Mouse (Mus musculus): ENCODE data around the gene Emid1.

The Emid1 gene

DNA sequence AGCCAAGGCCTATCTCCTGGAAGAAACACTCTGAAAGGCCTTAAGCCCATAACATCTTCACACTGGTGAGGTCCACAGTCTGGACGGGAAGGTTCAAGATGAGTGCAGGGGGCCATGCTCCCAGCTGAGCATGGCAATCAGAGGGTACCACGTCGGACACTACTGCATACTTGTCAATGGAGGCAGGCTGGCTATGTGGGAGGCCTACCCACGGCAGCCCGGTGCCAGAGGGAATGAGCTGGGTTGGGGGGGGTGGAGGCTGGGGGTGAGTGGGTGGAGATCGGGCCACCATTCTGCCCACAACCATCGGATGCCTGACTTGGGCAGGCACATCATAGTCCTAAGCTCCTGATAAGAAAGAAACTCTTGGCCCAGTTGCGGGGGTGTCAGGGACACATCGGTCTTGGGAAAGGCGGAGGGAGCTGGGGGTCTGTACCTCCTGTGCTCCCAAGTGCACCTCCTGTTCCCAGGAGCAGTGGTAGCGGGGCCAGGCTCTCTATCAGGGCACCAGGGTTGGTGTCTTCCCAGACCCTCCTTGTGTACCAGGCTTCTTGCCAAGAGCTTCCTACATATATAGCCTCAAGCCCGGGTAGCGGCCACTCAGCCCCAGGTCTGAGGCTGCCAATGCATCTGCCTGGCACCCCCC lies 89.1 kb downstream of the Emid1 start:
- no peak for DNase-seq

DNA sequence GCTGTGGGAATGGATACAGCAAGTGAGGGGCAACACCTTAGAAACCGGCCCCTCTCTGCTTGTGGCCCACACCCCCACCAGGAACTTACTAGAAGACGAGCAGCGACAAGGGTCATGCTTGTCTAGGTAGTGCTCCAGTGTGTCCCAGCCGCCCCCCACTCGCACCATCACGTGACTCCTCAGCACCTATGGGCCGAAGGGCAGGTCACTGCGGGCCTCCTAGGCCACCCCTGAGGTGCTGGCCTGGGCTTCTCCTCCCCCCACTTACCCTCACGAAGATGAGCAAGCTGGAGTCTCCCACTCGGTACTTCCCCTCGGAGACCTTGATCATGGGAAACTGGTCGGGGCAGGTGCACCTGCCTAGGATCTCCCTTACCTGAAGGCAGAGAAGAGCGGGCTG lies 89.7 kb downstream of the Emid1 start:
- no peak for DNase-seq

DNA sequence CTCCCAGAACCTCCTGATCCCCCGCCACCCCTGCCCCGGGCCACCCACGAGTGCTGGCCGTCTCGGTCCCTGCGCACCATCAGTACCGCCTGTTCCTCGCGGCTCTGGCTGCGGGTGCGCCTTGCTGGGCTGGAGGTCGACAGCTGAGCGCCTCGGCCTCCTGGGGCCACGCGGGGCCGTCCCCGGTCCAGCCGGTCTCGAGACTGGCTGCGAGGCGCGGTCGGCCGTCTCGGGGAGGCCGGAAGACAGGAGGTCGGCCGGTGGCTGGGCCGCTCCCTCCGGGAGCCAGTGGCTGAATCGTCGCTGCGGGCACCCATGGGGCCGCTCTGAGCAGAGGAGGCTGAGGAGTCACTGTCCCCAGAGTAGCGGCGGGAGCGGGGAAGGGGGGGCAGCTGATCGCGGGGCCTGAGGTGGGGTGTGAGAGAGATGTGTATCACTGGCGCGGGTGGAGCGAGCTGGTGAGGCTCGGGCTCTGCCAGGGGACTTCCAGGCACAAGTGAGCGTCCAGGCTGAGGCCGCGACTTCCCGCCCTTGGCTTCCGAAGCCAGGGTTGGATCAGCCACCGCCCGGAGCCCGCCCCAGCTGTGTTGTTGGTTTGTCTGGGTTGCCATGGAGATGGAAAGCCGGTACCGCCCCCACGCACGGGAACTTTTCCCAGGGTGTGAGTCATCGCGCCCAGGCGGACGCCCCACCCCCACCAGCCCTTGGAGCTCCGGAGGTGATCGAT lies 90.5 kb downstream of the Emid1 start:
- DNase-seq = peak; percentile 84

DNA sequence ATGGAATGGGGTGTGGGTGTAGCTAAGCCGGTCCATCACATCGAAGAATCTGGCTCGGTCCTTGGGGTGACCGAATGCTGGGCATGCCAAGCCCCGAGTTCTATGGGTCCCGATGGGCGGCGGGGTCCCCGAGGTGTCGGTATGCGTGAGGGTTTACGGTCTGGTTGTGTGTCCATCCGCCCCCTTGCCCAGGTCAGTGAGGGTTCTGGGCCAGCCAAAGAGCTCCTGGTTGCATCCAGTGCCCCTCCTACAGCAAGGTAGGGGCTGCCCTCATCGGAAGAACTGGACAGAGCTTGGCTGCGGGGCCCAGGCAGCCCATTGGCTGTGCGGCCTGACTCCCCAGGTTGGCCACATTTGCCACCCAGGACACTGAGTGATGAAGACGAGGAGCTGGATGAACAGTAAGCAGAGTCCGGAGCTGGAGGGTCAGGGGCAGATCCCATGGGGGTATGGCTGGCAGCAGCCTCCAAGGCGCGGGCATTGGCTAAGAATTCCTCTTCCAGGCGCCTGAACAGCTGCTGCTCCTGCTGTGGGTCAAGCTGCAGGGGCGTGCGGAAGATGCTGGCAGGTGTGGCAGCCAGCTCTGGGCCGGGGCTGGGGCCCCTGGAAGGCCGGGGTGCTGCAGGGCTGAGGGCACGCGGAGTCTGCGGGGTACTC lies 91.2 kb downstream of the Emid1 start:
- DNase-seq = no peak

DNA sequence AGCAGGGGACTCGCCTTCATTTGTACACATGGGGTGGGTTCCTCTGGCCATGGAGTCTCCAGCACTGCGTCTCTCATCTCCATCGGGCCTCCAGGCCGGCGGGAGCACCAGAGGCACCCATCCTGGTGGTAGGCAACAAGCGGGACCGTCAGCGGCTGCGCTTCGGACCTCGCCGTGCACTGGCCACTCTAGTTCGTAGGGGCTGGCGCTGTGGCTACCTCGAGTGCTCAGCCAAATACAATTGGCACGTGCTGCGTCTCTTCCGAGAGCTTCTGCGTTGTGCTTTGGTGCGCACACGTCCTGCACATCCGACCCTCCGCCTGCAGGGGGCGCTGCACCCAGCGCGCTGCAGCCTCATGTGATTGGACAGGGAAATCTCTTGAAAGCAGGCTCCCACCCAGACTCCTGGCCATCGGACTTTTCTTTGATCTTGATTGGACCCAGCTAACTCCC lies 92.3 kb downstream of the Emid1 start:
- DNase-seq = peak; percentile 62

DNA sequence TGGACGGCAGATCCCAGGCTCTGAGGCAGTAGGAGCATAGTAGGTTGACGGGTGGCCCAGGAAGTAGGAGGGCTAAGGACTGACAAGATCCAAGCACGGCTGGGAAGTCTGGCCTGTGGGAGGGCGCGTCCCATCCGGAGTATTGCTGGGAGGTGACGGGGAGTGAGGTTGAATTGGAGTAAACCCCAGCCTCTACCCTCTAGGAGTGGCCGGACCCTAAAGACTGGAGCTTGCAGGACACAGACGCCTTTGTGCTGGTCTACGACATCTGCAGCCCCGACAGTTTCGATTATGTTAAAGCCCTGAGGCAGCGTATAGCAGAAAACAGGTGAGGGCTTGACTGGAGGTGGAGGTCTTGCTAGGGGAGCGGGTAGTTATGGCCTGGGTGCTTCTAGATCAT lies 92.8 kb downstream of the Emid1 start:
- DNase-seq = no peak

DNA sequence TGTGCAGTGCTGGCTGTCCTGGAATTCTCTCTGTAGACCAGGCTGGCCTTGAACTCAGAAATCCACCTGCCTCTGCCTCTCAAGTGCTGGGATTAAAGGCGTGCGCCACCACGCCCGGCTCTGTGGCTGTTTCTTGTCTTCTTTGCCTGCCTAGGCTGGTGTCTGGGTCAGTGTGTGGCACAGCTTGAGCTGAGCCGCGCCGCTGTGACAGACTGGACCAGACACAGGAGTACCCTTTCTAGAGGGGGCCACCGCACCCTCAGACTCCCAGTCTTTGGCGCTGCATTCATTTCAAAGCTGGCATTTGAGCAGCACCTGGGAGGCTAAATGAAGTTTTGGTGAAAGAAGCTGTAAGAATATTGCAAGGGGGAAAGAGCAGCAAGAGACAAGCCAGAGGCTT lies 93.3 kb downstream of the Emid1 start:
- DNase-seq = no peak

DNA sequence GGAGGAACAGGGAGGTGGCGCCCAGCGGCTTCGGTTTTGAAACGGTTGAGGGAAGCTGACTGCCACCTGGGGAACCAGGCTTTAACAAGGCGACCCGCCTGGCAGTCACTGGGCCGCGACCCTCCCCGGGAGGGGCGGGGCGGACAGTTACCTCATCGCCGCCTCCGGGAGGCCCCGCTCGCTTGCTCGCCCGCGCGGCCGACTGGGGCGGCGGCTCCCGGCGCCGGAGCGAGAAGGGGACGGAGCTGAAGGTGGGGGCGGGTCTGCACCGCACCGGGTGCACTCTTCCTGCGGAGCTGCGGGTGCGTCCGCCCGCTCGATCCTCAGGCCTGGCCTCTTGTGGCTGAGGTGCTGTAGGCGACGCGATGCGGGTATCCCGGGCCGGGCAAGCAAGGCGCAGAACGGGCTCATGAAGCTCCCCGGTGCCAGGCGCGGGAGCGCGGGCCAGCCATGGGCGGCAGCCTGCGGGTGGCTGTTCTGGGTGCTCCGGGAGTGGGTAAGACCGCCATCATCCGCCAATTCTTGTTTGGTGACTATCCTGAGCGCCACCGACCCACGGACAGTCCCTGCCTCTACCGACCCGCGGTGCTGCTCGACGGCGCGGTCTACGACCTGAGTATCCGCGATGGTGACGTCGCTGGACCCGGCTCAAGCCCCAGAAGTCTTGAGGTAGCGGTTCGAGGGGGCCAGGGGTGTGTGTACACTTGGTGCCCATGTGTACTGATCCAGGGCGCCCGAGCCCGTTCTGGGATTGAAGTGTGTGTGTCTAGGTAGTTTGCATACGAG lies 94.0 kb downstream of the Emid1 start, which contains the start of gene Rasl10a:
Gene Rasl10a (plus strand): TSS at position 273 of the 786 bp plus-strand sequence.
- DNase-seq = peak; percentile 46

DNA sequence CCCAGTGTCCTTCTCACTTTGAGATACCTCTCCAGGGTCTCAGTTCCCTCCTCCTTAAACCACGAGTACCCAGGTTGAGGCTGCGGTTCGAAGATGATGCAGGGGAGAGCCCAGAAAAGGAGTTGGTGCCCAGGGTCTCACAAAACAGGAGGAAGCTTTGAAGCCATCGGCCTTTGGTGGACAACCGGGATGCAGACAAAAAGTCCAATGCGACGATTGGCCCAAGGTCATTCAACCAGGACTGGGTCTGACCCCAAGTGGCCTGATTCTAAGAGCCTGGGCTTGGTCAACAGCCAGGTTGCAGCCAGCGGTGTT lies 94.6 kb downstream of the Emid1 start:
- DNase-seq = no peak

DNA sequence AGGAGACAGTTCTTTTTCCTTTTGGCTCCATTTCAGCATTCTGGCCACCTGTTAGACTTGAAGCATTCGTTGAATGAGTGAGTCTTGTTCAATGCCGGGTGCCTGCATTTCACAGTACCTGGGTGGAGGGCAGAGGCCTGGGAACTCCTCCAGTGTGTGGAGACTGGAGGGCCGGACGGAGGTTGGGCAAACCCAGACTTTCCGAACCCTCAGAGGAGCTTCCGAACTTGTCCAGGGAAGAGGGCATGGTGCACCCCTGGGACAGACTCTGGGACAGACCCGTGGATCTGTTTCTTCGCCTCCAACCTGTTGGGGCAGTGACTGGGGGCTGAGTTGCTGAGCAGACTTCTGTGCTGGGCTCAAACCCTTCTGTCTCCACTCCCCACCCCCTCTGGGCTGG lies 95.0 kb downstream of the Emid1 start:
- no peak for DNase-seq
